Comparison of ENCODE assay signal across 13 mouse cellular contexts in the genomic region with DNA sequence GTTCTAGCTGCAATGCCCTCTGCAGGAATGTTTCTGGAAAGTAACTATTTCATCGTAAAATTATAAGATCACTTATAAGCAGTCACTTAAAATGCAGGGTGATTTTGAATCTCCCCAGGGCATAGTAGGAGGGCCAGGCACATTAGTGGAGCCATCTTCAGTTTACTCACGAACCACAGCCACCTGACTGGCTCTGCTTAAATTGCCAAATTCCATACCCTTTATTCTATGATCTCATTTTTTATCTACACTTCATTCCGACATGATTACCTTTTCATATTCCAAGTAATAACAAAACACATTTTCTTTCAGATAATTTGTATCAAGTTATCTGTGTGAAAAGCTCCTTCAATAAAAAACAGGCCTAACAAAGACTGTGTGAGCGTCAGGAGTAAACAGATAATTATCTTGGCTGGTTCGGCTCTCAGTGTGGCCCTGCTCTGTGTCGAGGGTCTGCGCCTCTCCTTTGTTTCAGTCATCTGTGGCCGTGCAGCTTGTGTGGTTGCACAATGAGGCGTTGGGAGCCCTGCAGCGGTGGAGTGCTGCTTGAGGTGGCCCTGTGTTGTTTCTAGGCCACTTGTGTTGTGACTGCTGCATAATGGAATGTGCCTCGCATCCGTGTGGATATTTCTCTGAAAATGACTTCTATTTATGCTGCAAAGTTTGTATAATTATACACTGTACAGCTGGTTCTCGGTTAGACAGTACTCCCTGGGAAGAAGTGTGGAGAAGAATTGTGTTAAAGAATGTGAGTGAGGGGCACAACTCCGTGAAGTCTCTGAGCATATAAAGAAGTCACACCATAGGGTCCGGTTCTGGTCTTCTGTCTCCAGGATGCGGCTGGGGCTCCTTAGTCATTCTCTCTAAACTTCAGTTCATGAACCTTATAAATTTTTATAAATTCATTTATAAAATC.
DNase-seq lines count a peak whose midpoint lies in the region; ATAC-seq lines count a peak whose summit lies in the region.
"Had no signal": no experiment of that assay in that cellular context is flagged by ENCODE, and none has a peak within 500 bp of the region (broad histone marks: within the 10 kb centered on the region; RNA-seq: fewer than 3 reads in every experiment).

No protein-coding gene starts in this region.

- no peak for ATAC-seq in midbrain, embryonic 15.5 days (replicated peaks)
- peak; percentile 57; the same call in 1 of the 2 replicates for ATAC-seq in forebrain, embryonic 14.5 days
- peak; percentile 95 for ATAC-seq in lung, embryonic 16.5 days (ENCODE audit: low read depth)
- no peak for ATAC-seq in liver, embryonic 11.5 days (replicated peaks; ENCODE audit: low FRiP score)

- no peak for DNase-seq in midbrain, embryonic 10.5 days (ENCODE audit: low spot score)
- peak; percentile 36 for DNase-seq in forebrain, embryonic 14.5 days (ENCODE audit: low spot score)
- DNase-seq in retina, postnatal 1 day, result peak; percentile 76
- DNase-seq in liver, embryonic 11.5 days (ENCODE audit: low spot score), result no peak
- DNase-seq in frontal cortex, postnatal 25 days (ENCODE audit: low spot score in 2 of 2), result no peak
- DNase-seq: adrenal gland, postnatal 25 days; cerebellum, adult 11 months; layer of hippocampus, postnatal 36 days had no signal

- H3K27me3 ChIP-seq in midbrain, embryonic 10.5 days (ENCODE audit: low read depth, poor library complexity, severe bottlenecking), result peaks cover 6% of the 10 kb centered on the region; the same call in 1 of the 2 replicates
- no peaks in the 10 kb centered on the region for H3K27me3 ChIP-seq in midbrain, embryonic 15.5 days (replicated peaks)
- no peaks in the 10 kb centered on the region for H3K27me3 ChIP-seq in forebrain, embryonic 14.5 days (replicated peaks; ENCODE audit: control insufficient read depth, insufficient read depth, low read length)
- H3K27me3 ChIP-seq in lung, embryonic 16.5 days (ENCODE audit: control insufficient read depth, insufficient read depth, low read depth, low read length), result no peaks in the 10 kb centered on the region
- no peaks in the 10 kb centered on the region for H3K27me3 ChIP-seq in liver, embryonic 11.5 days (replicated peaks; ENCODE audit: control insufficient read depth, insufficient read depth, low read length)
- H3K27me3 ChIP-seq: limb, embryonic 15.5 days; stomach, embryonic 15.5 days had no signal

- H3K4me2 ChIP-seq in midbrain, embryonic 15.5 days, result no peak overlapping the region
- H3K4me2 ChIP-seq in forebrain, embryonic 14.5 days (ENCODE audit: low read length), result no peak overlapping the region
- peak overlapping the region; percentile 36 for H3K4me2 ChIP-seq in lung, embryonic 16.5 days (ENCODE audit: low read depth, low read length)
- no peak overlapping the region for H3K4me2 ChIP-seq in liver, embryonic 11.5 days
- H3K4me2 ChIP-seq: limb, embryonic 15.5 days; stomach, embryonic 15.5 days had no signal

- H3K4me3 ChIP-seq in midbrain, embryonic 10.5 days, result no peak overlapping the region
- H3K4me3 ChIP-seq in midbrain, embryonic 15.5 days, result no peak overlapping the region
- H3K4me3 ChIP-seq in forebrain, embryonic 14.5 days (ENCODE audit: low read depth, low read length), result no peak overlapping the region
- peak overlapping the region; percentile 9; the same call in 1 of the 2 replicates for H3K4me3 ChIP-seq in lung, embryonic 16.5 days (ENCODE audit: low read length)
- no peak overlapping the region for H3K4me3 ChIP-seq in liver, embryonic 11.5 days (ENCODE audit: low read depth, low read length)
- H3K4me3 ChIP-seq: limb, embryonic 15.5 days; stomach, embryonic 15.5 days had no signal

- 56% methylated on average over 16 of the region's 16 CpGs for WGBS in midbrain, embryonic 10.5 days
- whole genome bisulfite sequencing in midbrain, embryonic 15.5 days, result 31% methylated on average over 16 of the region's 16 CpGs
- 12% methylated on average over 16 of the region's 16 CpGs for WGBS in forebrain, embryonic 14.5 days
- WGBS in lung, embryonic 16.5 days, result 36% methylated on average over 16 of the region's 16 CpGs
- 67% methylated on average over 16 of the region's 16 CpGs for WGBS in liver, embryonic 11.5 days

- no peaks in the 10 kb centered on the region for H3K9me3 ChIP-seq in midbrain, embryonic 10.5 days (replicated peaks)
- no peaks in the 10 kb centered on the region for H3K9me3 ChIP-seq in midbrain, embryonic 15.5 days
- no peaks in the 10 kb centered on the region for H3K9me3 ChIP-seq in forebrain, embryonic 14.5 days (replicated peaks; ENCODE audit: control insufficient read depth, low read length)
- no peaks in the 10 kb centered on the region for H3K9me3 ChIP-seq in lung, embryonic 16.5 days (ENCODE audit: control insufficient read depth, low read length)
- no peaks in the 10 kb centered on the region for H3K9me3 ChIP-seq in liver, embryonic 11.5 days (ENCODE audit: control insufficient read depth, low read length)
- H3K9me3 ChIP-seq: limb, embryonic 15.5 days; stomach, embryonic 15.5 days had no signal

- peaks cover 8% of the 10 kb centered on the region for H3K4me1 ChIP-seq in midbrain, embryonic 10.5 days
- peaks cover 7% of the 10 kb centered on the region; the same call in 1 of the 2 replicates for H3K4me1 ChIP-seq in midbrain, embryonic 15.5 days
- peaks cover 4% of the 10 kb centered on the region; the same call in 1 of the 2 replicates for H3K4me1 ChIP-seq in forebrain, embryonic 14.5 days (ENCODE audit: control insufficient read depth, insufficient read depth, low read length)
- peaks cover 5% of the 10 kb centered on the region for H3K4me1 ChIP-seq in lung, embryonic 16.5 days (replicated peaks; ENCODE audit: control insufficient read depth, insufficient read depth, low read length)
- no peaks in the 10 kb centered on the region for H3K4me1 ChIP-seq in liver, embryonic 11.5 days (replicated peaks; ENCODE audit: control insufficient read depth, insufficient read depth, low read length)
- H3K4me1 ChIP-seq: limb, embryonic 15.5 days had no signal

- no peak overlapping the region for H3K9ac ChIP-seq in midbrain, embryonic 15.5 days
- no peak overlapping the region; the same call in 1 of the 2 replicates for H3K9ac ChIP-seq in forebrain, embryonic 14.5 days (ENCODE audit: low read length)
- no peak overlapping the region for H3K9ac ChIP-seq in lung, embryonic 16.5 days (ENCODE audit: low read length)
- H3K9ac ChIP-seq in liver, embryonic 11.5 days (ENCODE audit: low read depth, low read length), result no peak overlapping the region
- H3K9ac ChIP-seq: limb, embryonic 15.5 days; stomach, embryonic 15.5 days had no signal

- no peaks in the 10 kb centered on the region for H3K36me3 ChIP-seq in midbrain, embryonic 10.5 days
- H3K36me3 ChIP-seq in midbrain, embryonic 15.5 days (replicated peaks), result no peaks in the 10 kb centered on the region
- H3K36me3 ChIP-seq in forebrain, embryonic 14.5 days (ENCODE audit: control insufficient read depth, insufficient read depth, low read length), result no peaks in the 10 kb centered on the region
- H3K36me3 ChIP-seq in lung, embryonic 16.5 days (ENCODE audit: control insufficient read depth, insufficient read depth, low read length), result no peaks in the 10 kb centered on the region
- H3K36me3 ChIP-seq in liver, embryonic 11.5 days (ENCODE audit: control insufficient read depth, insufficient read depth, low read length), result no peaks in the 10 kb centered on the region
- H3K36me3 ChIP-seq: limb, embryonic 15.5 days; stomach, embryonic 15.5 days had no signal

- peak overlapping the region; percentile 58; the same call in 1 of the 2 replicates for H3K27ac ChIP-seq in midbrain, embryonic 10.5 days (replicated peaks)
- no peak overlapping the region for H3K27ac ChIP-seq in midbrain, embryonic 15.5 days
- no peak overlapping the region for H3K27ac ChIP-seq in forebrain, embryonic 14.5 days (ENCODE audit: low read depth, low read length)
- H3K27ac ChIP-seq in lung, embryonic 16.5 days (ENCODE audit: low read length), result peak overlapping the region; percentile 90
- no peak overlapping the region for H3K27ac ChIP-seq in liver, embryonic 11.5 days (ENCODE audit: low read depth, low read length)
- H3K27ac ChIP-seq: kidney, postnatal 0 days; limb, embryonic 15.5 days; stomach, embryonic 15.5 days had no signal

Comparison
In these comparisons a context has a peak if more than half of its experiments do, and no peak if none do; other contexts are left out.
1. H3K27ac ChIP-seq: peak in midbrain, embryonic 10.5 days (single experiment) and lung, embryonic 16.5 days (single experiment); none in midbrain, embryonic 15.5 days (single experiment), forebrain, embryonic 14.5 days (single experiment) and liver, embryonic 11.5 days (single experiment).
2. DNase-seq: peak in forebrain, embryonic 14.5 days (single experiment) and retina, postnatal 1 day (single experiment); none in midbrain, embryonic 10.5 days (single experiment), liver, embryonic 11.5 days (single experiment) and frontal cortex, postnatal 25 days (0 of 2).
3. ATAC-seq: peak in forebrain, embryonic 14.5 days (single experiment) and lung, embryonic 16.5 days (single experiment); none in midbrain, embryonic 15.5 days (single experiment) and liver, embryonic 11.5 days (single experiment).